ENCODE assay signal across 10 mouse cellular contexts in the genomic region with DNA sequence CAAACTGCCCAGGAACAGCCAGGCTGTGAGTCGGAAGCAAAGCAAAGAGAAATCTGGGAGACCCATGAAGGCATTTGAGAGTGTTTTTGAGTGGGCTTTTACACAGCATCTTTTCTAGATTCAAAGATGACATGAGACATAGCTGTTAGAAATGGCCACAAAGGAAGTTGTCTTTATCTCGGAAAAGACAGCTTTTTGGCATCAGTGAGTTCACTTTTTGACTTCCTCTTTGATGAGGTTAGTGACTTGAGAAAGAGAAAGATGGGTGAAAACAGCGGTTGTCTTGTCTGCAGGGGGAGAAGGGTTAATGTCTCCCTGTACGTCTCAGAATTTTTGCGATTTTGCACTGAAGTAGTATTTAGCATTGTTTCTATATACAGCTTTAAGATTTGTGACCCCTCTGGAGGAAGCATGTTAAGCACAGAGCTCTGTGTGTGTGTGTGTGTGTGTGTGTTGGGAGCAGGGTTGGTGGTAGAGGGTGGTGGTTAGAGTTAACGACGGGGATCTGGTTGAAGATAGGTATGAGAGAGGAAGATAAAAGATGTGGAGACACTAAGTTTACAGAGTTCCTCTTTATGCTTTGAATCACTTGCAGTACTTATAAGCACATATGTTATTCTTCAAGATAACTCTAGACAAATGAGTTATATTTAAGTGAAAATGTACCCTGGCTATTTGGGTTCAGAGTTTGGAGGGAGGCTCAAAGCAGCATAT. TPM values are rescaled to one million over a fixed set of nuclear protein-coding genes. Genes with fewer than 3 reads are reported as not detected.
DNase-seq lines count a peak whose midpoint lies in the region; ATAC-seq lines count a peak whose summit lies in the region.
"Had no signal": no experiment of that assay in that cellular context is flagged by ENCODE, and none has a peak within 500 bp of the region (broad histone marks: within the 10 kb centered on the region; RNA-seq: fewer than 3 reads in every experiment).

No protein-coding gene starts in this region.

- peak overlapping the region; percentile 93 for H3K4me2 ChIP-seq in liver, embryonic 11.5 days
- H3K4me2 ChIP-seq in embryonic facial prominence, embryonic 13.5 days = peak overlapping the region; percentile 83
- peak overlapping the region; percentile 88 for H3K4me2 ChIP-seq in intestine, embryonic 14.5 days (ENCODE audit: low read length)
- peak overlapping the region; percentile 62 for H3K4me2 ChIP-seq in midbrain, embryonic 16.5 days (ENCODE audit: low read length)

- peaks cover 3% of the 10 kb centered on the region; the same call in 1 of the 2 replicates for H3K4me1 ChIP-seq in liver, embryonic 11.5 days (replicated peaks; ENCODE audit: control insufficient read depth, insufficient read depth, low read length)
- H3K4me1 ChIP-seq in embryonic facial prominence, embryonic 13.5 days = peaks cover 15% of the 10 kb centered on the region; the same call in 1 of the 2 replicates
- peaks cover 27% of the 10 kb centered on the region for H3K4me1 ChIP-seq in intestine, embryonic 14.5 days (replicated peaks; ENCODE audit: control insufficient read depth, insufficient read depth, low read length)
- H3K4me1 ChIP-seq in midbrain, embryonic 16.5 days (ENCODE audit: control insufficient read depth, insufficient read depth, low read length) = no peaks in the 10 kb centered on the region

- no peak for DNase-seq in liver, embryonic 11.5 days (ENCODE audit: low spot score)
- no peak for DNase-seq in liver
- no peak for DNase-seq in intestine, embryonic 14.5 days (ENCODE audit: low spot score)
- no peak for DNase-seq in gastrocnemius, postnatal 14 days
- no peak for DNase-seq in layer of hippocampus, postnatal 14 days (ENCODE audit: low spot score in 2 of 2)
- DNase-seq in layer of hippocampus, adult 18-20 months (ENCODE audit: low spot score in 2 of 2) = no peak
- DNase-seq: cerebellum, adult 2 months had no signal

- WGBS in liver, embryonic 11.5 days = 45% methylated on average over 7 of the region's 7 CpGs
- 90% methylated on average over 7 of the region's 7 CpGs for WGBS in embryonic facial prominence, embryonic 13.5 days
- 72% methylated on average over 7 of the region's 7 CpGs for WGBS in intestine, embryonic 14.5 days
- 96% methylated on average over 7 of the region's 7 CpGs for WGBS in midbrain, embryonic 16.5 days

- no peak overlapping the region for H3K27ac ChIP-seq in liver, embryonic 11.5 days (ENCODE audit: low read depth, low read length)
- H3K27ac ChIP-seq in embryonic facial prominence, embryonic 13.5 days = no peak overlapping the region
- H3K27ac ChIP-seq in intestine, embryonic 14.5 days (ENCODE audit: low read depth) = no peak overlapping the region
- H3K27ac ChIP-seq in midbrain, embryonic 16.5 days (ENCODE audit: low read length) = no peak overlapping the region

- peak overlapping the region; percentile 63; the same call in 1 of the 2 replicates for H3K4me3 ChIP-seq in liver, embryonic 11.5 days (ENCODE audit: low read depth, low read length)
- peak overlapping the region; percentile 68 for H3K4me3 ChIP-seq in embryonic facial prominence, embryonic 13.5 days
- H3K4me3 ChIP-seq in intestine, embryonic 14.5 days (ENCODE audit: low read depth, low read length) = peak overlapping the region; percentile 48; the same call in 1 of the 2 replicates
- peak overlapping the region; percentile 63 for H3K4me3 ChIP-seq in midbrain, embryonic 16.5 days (ENCODE audit: low read depth, low read length)

- ATAC-seq in liver, embryonic 11.5 days (replicated peaks; ENCODE audit: low FRiP score) = no peak
- no peak for ATAC-seq in embryonic facial prominence, embryonic 13.5 days (ENCODE audit: insufficient number of reproducible peaks, insufficient read depth, low FRiP score, low TSS enrichment, low read depth)
- no peak for ATAC-seq in intestine, embryonic 14.5 days (replicated peaks; ENCODE audit: low FRiP score, low TSS enrichment, low read depth)
- ATAC-seq in midbrain, embryonic 16.5 days = no peak

- H3K36me3 ChIP-seq in liver, embryonic 11.5 days (ENCODE audit: control insufficient read depth, insufficient read depth, low read length) = no peaks in the 10 kb centered on the region
- peaks cover 21% of the 10 kb centered on the region for H3K36me3 ChIP-seq in embryonic facial prominence, embryonic 13.5 days
- no peaks in the 10 kb centered on the region for H3K36me3 ChIP-seq in intestine, embryonic 14.5 days (ENCODE audit: control insufficient read depth, insufficient read depth, low read length)
- no peaks in the 10 kb centered on the region for H3K36me3 ChIP-seq in midbrain, embryonic 16.5 days (ENCODE audit: control insufficient read depth, insufficient read depth, low read length)

- no peak overlapping the region for H3K9ac ChIP-seq in liver, embryonic 11.5 days (ENCODE audit: low read depth, low read length)
- no peak overlapping the region; the same call in 1 of the 2 replicates for H3K9ac ChIP-seq in embryonic facial prominence, embryonic 13.5 days
- no peak overlapping the region for H3K9ac ChIP-seq in intestine, embryonic 14.5 days (ENCODE audit: low read length)
- no peak overlapping the region for H3K9ac ChIP-seq in midbrain, embryonic 16.5 days (ENCODE audit: low read depth, low read length)

- peaks cover 7% of the 10 kb centered on the region; the same call in 1 of the 2 replicates for H3K27me3 ChIP-seq in liver, embryonic 11.5 days (replicated peaks; ENCODE audit: control insufficient read depth, insufficient read depth, low read length)
- peaks cover 7% of the 10 kb centered on the region; the same call in 1 of the 2 replicates for H3K27me3 ChIP-seq in embryonic facial prominence, embryonic 13.5 days
- no peaks in the 10 kb centered on the region for H3K27me3 ChIP-seq in intestine, embryonic 14.5 days (replicated peaks; ENCODE audit: control insufficient read depth, insufficient read depth, low read length)
- H3K27me3 ChIP-seq in midbrain, embryonic 16.5 days (ENCODE audit: control insufficient read depth, insufficient read depth, low read depth, low read length) = no peaks in the 10 kb centered on the region

- intact Hi-C loops in gastrocnemius, postnatal 14 days (cut with DNase I; ENCODE audit: low total_unique reads) = no loop called here

- H3K9me3 ChIP-seq in liver, embryonic 11.5 days (ENCODE audit: control insufficient read depth, low read length) = no peaks in the 10 kb centered on the region
- no peaks in the 10 kb centered on the region for H3K9me3 ChIP-seq in embryonic facial prominence, embryonic 13.5 days
- no peaks in the 10 kb centered on the region for H3K9me3 ChIP-seq in intestine, embryonic 14.5 days (ENCODE audit: control insufficient read depth, low read length)
- H3K9me3 ChIP-seq in midbrain, embryonic 16.5 days (replicated peaks; ENCODE audit: control insufficient read depth, low read length, poor library complexity, severe bottlenecking) = no peaks in the 10 kb centered on the region

RNA-seq across cellular contexts. Expression of a gene that starts 1.3 kb away (rescaled TPM):
- polyA plus RNA-seq in liver, embryonic 11.5 days (2014; fragmentation: Nextera tagmentation; extraction: Ambion mirVana) = 3.3 and 4.3 TPM in 2 replicates
- 8.5 and 9.4 TPM in 2 replicates for polyA plus RNA-seq in embryonic facial prominence, embryonic 13.5 days (2015; fragmentation: Nextera tagmentation; extraction: Ambion mirVana)
- 5.8 and 7.1 TPM in 2 replicates for polyA plus RNA-seq in intestine, embryonic 14.5 days (2014; fragmentation: Nextera tagmentation; extraction: Ambion mirVana)
- polyA plus RNA-seq in midbrain, embryonic 16.5 days (2015; fragmentation: Nextera tagmentation; extraction: Ambion mirVana) = 8.5 and 10.4 TPM in 2 replicates
- 1 to 10 TPM in 1 of 2 experiments, under 1 TPM in 1; 0.42 to 1.3 TPM for total RNA-seq in gastrocnemius, postnatal 14 days (2021)
- total RNA-seq in layer of hippocampus, postnatal 14 days (2021) = 10 to 100 TPM in 1 of 2 experiments, 1 to 10 TPM in 1; 8.6 to 12.2 TPM
- 10 to 100 TPM in 1 of 2 experiments, 1 to 10 TPM in 1; 7.5 to 11.4 TPM for total RNA-seq in layer of hippocampus, adult 18-20 months (2021)

RNA-seq across cellular contexts. Expression of a gene that starts 29.3 kb away (rescaled TPM):
- polyA plus RNA-seq in liver, embryonic 11.5 days (2014; fragmentation: Nextera tagmentation; extraction: Ambion mirVana) = 48.1 and 49.7 TPM in 2 replicates
- polyA plus RNA-seq in embryonic facial prominence, embryonic 13.5 days (2015; fragmentation: Nextera tagmentation; extraction: Ambion mirVana) = 256 and 306 TPM in 2 replicates
- polyA plus RNA-seq in intestine, embryonic 14.5 days (2014; fragmentation: Nextera tagmentation; extraction: Ambion mirVana) = 196 and 219 TPM in 2 replicates
- polyA plus RNA-seq in midbrain, embryonic 16.5 days (2015; fragmentation: Nextera tagmentation; extraction: Ambion mirVana) = 17.7 and 17.8 TPM in 2 replicates
- 100 to 1,000 TPM; 127 to 151 TPM for total RNA-seq in gastrocnemius, postnatal 14 days (2021)
- 10 to 100 TPM in 1 of 2 experiments, 1 to 10 TPM in 1; 8.6 to 13.9 TPM for total RNA-seq in layer of hippocampus, postnatal 14 days (2021)
- total RNA-seq in layer of hippocampus, adult 18-20 months (2021) = 1 to 10 TPM; 2.5 to 2.7 TPM

RNA-seq across cellular contexts. Expression of a gene that starts 44.8 kb away (rescaled TPM):
- polyA plus RNA-seq in liver, embryonic 11.5 days (2014; fragmentation: Nextera tagmentation; extraction: Ambion mirVana) = 0.16 and 0.18 TPM in 2 replicates
- 6.2 and 9.4 TPM in 2 replicates for polyA plus RNA-seq in embryonic facial prominence, embryonic 13.5 days (2015; fragmentation: Nextera tagmentation; extraction: Ambion mirVana)
- 0.30 TPM in 2 replicates for polyA plus RNA-seq in intestine, embryonic 14.5 days (2014; fragmentation: Nextera tagmentation; extraction: Ambion mirVana)
- polyA plus RNA-seq in midbrain, embryonic 16.5 days (2015; fragmentation: Nextera tagmentation; extraction: Ambion mirVana) = 0.19 TPM in 1 of 2 replicates, not detected in the other
- not detected for total RNA-seq in gastrocnemius, postnatal 14 days (2021)
- 1 to 10 TPM; 1.1 to 1.4 TPM for total RNA-seq in layer of hippocampus, postnatal 14 days (2021)
- total RNA-seq in layer of hippocampus, adult 18-20 months (2021) = 1 to 10 TPM in 1 of 2 experiments, under 1 TPM in 1; 0.87 to 1.6 TPM
- total RNA-seq: hematopoietic stem cell, adult 5-6 weeks had no signal
